ENCODE assay signal across 22 mouse cellular contexts in genomic region chr4:139804896-139805295, GRCm38 (mm10). TPM values are rescaled to one million over a fixed set of nuclear protein-coding genes. Genes with fewer than 3 reads are reported as not detected.
DNase-seq lines count a peak whose midpoint lies in the region; ATAC-seq and TF ChIP-seq lines count a peak whose summit lies in the region.
"Had no signal": no experiment of that assay in that cellular context is flagged by ENCODE, and none has a peak within 500 bp of the region (broad histone marks: within the 10 kb centered on the region; RNA-seq: fewer than 3 reads in every experiment).

No protein-coding gene starts in this region.

- no peak for TF ChIP-seq POLR2A in myocyte (IDR thresholded peaks at IDR 0.05; ENCODE audit: insufficient read length, low read depth)

- H3K79me2 ChIP-seq in myocyte (ENCODE audit: control insufficient read depth, insufficient read depth): no peaks in the 10 kb centered on the region

- no peak overlapping the region for H3K4me3 ChIP-seq in myocyte
- H3K4me3 ChIP-seq: embryonic facial prominence, embryonic 10.5 days; forebrain, embryonic 10.5 days; heart, embryonic 15.5 days; hindbrain, embryonic 15.5 days had no signal

- DNase-seq in adrenal gland, adult (ENCODE audit: inconsistent age in 2 of 2, low spot score in 1 of 2): peak; percentile 23 to 62
- no peak for DNase-seq in adrenal gland, postnatal 14 days
- no peak for DNase-seq in frontal cortex, postnatal 10 days (ENCODE audit: low spot score in 2 of 2)
- peak; percentile 29 for DNase-seq in 3T3-L1 (ENCODE audit: low read depth, low spot score)
- no peak for DNase-seq in left cerebral cortex, postnatal 10 days (ENCODE audit: extremely low spot score in 1 of 2, low spot score in 2 of 2)
- DNase-seq: cerebellum, adult 2 months; cerebellum, postnatal 10 days; gastrocnemius, postnatal 10 days; heart, adult 18-20 months; heart, postnatal 14 days; kidney, adult 2 months had no signal

- H3K4me2 ChIP-seq in myocyte (ENCODE audit: low read depth): peak overlapping the region; percentile 32
- H3K4me2 ChIP-seq: heart, embryonic 11.5 days; heart, embryonic 15.5 days; hindbrain, embryonic 15.5 days had no signal

- H3K27me3 ChIP-seq in myocyte (ENCODE audit: control insufficient read depth, insufficient read depth, insufficient read length): no peaks in the 10 kb centered on the region

- ATAC-seq in frontal cortex, adult (ENCODE audit: low TSS enrichment): peak; percentile 38; the same call in 1 of the 2 replicates
- ATAC-seq: forebrain, embryonic 14.5 days; intestine, embryonic 16.5 days had no signal

- intact Hi-C loops in left cerebral cortex, postnatal 10 days (cut with DNase I): no loop called here

- H3K36me3 ChIP-seq in myocyte (ENCODE audit: control insufficient read depth, insufficient read depth): no peaks in the 10 kb centered on the region
- H3K36me3 ChIP-seq: embryonic facial prominence, embryonic 10.5 days; forebrain, embryonic 10.5 days; heart, embryonic 15.5 days; hindbrain, embryonic 15.5 days had no signal

- no peak overlapping the region for H3ac ChIP-seq in myocyte (ENCODE audit: control insufficient read depth, insufficient read length)

TF ChIP-seq in myocyte, 11 proteins besides CTCF, POLR2A, EP300 and RAD21:
- TF ChIP-seq TCF12 (IDR thresholded peaks at IDR 0.05; ENCODE audit: insufficient read depth, poor library complexity, severe bottlenecking): no peak
- TF ChIP-seq REST (IDR thresholded peaks at IDR 0.05; ENCODE audit: insufficient read depth, insufficient read length): no peak
- TF ChIP-seq MYOD1 (IDR thresholded peaks at IDR 0.05; ENCODE audit: control insufficient read depth in 1 of 3, insufficient read length in 2 of 3, low read depth in 2 of 3): no peak
- TF ChIP-seq POLR2AphosphoS2 (IDR thresholded peaks at IDR 0.05; ENCODE audit: insufficient read length, low read depth): no peak

RNA-seq across cellular contexts. Expression of gene Pax7, which starts 28.4 kb away (rescaled TPM):
- not detected in 2 replicates for total RNA-seq in adrenal gland, postnatal 14 days (2021)
- 0.37 TPM for polyA plus RNA-seq in myocyte (2012; fragmentation: generic; extraction: Trizol)
- total RNA-seq in left cerebral cortex, postnatal 10 days (2021): not detected
- total RNA-seq: heart, adult 18-20 months; heart, postnatal 14 days; hematopoietic stem cell, adult 5-6 weeks; MEL had no signal
- polyA plus RNA-seq: heart, embryonic 15.5 days; intestine, embryonic 16.5 days had no signal

Comparison
In these comparisons a context has a peak if more than half of its experiments do, and no peak if none do; other contexts are left out.
1. DNase-seq: peak in adrenal gland, adult (2 of 2) and 3T3-L1 (single experiment); none in adrenal gland, postnatal 14 days (single experiment), frontal cortex, postnatal 10 days (0 of 2) and left cerebral cortex, postnatal 10 days (0 of 2).